Comparison of ENCODE assay signal across 25 mouse cellular contexts in genomic region chr8:34732362-34732761, GRCm38 (mm10).
DNase-seq lines count a peak whose midpoint lies in the region; ATAC-seq and TF ChIP-seq lines count a peak whose summit lies in the region.
"Had no signal": no experiment of that assay in that cellular context is flagged by ENCODE, and none has a peak within 500 bp of the region (broad histone marks: within the 10 kb centered on the region; RNA-seq: fewer than 3 reads in every experiment).

No protein-coding gene starts in this region.

- 4% methylated on average over 1 of the region's 1 CpGs for WGBS in spleen, adult 2 months

- TF ChIP-seq POLR2A in spleen, adult 2 months (IDR thresholded peaks at IDR 0.05; ENCODE audit: low read depth, low read length), result no peak

- TF ChIP-seq CTCF in spleen, adult 2 months (IDR thresholded peaks at IDR 0.05; ENCODE audit: extremely low read depth, insufficient read depth, insufficient read length, insufficient replicate concordance), result no peak

- H3K4me3 ChIP-seq in spleen, adult 2 months (ENCODE audit: extremely low read depth, insufficient read depth, insufficient read length), result peak overlapping the region; percentile 46; the same call in 1 of the 2 replicates
- H3K4me3 ChIP-seq: embryonic facial prominence, embryonic 15.5 days; heart, adult 2 months; heart, embryonic 13.5 days; layer of hippocampus, adult 2 months; limb, embryonic 13.5 days; liver, embryonic 13.5 days; midbrain, embryonic 12.5 days; stomach, embryonic 15.5 days had no signal

- peaks cover 19% of the 10 kb centered on the region for H3K4me1 ChIP-seq in spleen, adult 2 months (ENCODE audit: control insufficient read depth, insufficient read depth, insufficient read length)
- H3K4me1 ChIP-seq: embryonic facial prominence, embryonic 15.5 days; limb, embryonic 13.5 days; liver, embryonic 13.5 days; stomach, embryonic 15.5 days had no signal

- DNase-seq in spleen, adult 2 months (ENCODE audit: low read depth in 1 of 2, low spot score in 2 of 2), result peak in 1 of 2 experiments; percentile 73
- no peak for DNase-seq in spleen, postnatal 10 days (ENCODE audit: low spot score in 2 of 2)
- peak; percentile 79 for DNase-seq in induced T-regulatory cell, adult 2 months (ENCODE audit: low read depth)
- peak; percentile 86 for DNase-seq in splenic B cell, adult 2 months (ENCODE audit: low read depth, low spot score)
- DNase-seq in left cerebral cortex, adult 18-20 months (ENCODE audit: low spot score in 2 of 2), result no peak
- no peak for DNase-seq in cerebellum, adult 9-10 months
- DNase-seq: adrenal gland, adult 8-10 months; heart, adult 2 months; heart, postnatal 14 days; kidney, postnatal 25 days; liver, embryonic 13.5 days; lung, embryonic 14.5 days; thymus, postnatal 4 days had no signal

- peak overlapping the region; percentile 64 for H3K27ac ChIP-seq in spleen, adult 2 months (ENCODE audit: insufficient read depth, low read length)
- H3K27ac ChIP-seq: embryonic facial prominence, embryonic 15.5 days; heart, adult 2 months; heart, embryonic 13.5 days; hindbrain, embryonic 14.5 days; layer of hippocampus, adult 2 months; limb, embryonic 13.5 days; liver, embryonic 13.5 days; macrophage; midbrain, embryonic 12.5 days; stomach, embryonic 15.5 days had no signal

- H3K27me3 ChIP-seq in spleen, adult 2 months (ENCODE audit: control insufficient read depth, insufficient read depth, low read length), result no peaks in the 10 kb centered on the region
- no peaks in the 10 kb centered on the region for H3K27me3 ChIP-seq in splenic B cell, adult 2 months (ENCODE audit: control insufficient read depth, insufficient read depth, low read length, poor library complexity, severe bottlenecking)
- H3K27me3 ChIP-seq: embryonic facial prominence, embryonic 15.5 days; forebrain, embryonic 15.5 days; limb, embryonic 13.5 days; stomach, embryonic 15.5 days had no signal

- H3K36me3 ChIP-seq in spleen, adult 2 months (ENCODE audit: control insufficient read depth, insufficient read depth, low read length), result no peaks in the 10 kb centered on the region
- no peaks in the 10 kb centered on the region for H3K36me3 ChIP-seq in splenic B cell, adult 2 months (ENCODE audit: control insufficient read depth, insufficient read depth, low read length, poor library complexity, severe bottlenecking)
- H3K36me3 ChIP-seq: embryonic facial prominence, embryonic 15.5 days; forebrain, embryonic 15.5 days; G1E; heart, embryonic 13.5 days; limb, embryonic 13.5 days; liver, embryonic 13.5 days; midbrain, embryonic 12.5 days; stomach, embryonic 15.5 days had no signal

- peak; percentile 77 for ATAC-seq in CD4-positive, CD25-positive, alpha-beta regulatory T cell, adult 4 months
- ATAC-seq: intestine, embryonic 16.5 days had no signal

Comparison
In these comparisons a context has a peak if more than half of its experiments do, and no peak if none do; other contexts are left out.
1. DNase-seq: peak in induced T-regulatory cell, adult 2 months (single experiment) and splenic B cell, adult 2 months (single experiment); none in spleen, postnatal 10 days (0 of 2), left cerebral cortex, adult 18-20 months (0 of 2) and cerebellum, adult 9-10 months (single experiment).